Mouse (Mus musculus) heart, embryonic 16.5 days (tissue): Measurements from ENCODE around the gene Glb1l. TPM values are rescaled to one million over a fixed set of nuclear protein-coding genes. Genes with fewer than 3 reads are reported as not detected.

Experiments
- ATAC-seq: fragments of 200-750 bp; cut with Nextera tagmentation; replicated peaks from 2 replicates; pipeline ENCODE4 v1.8.0; 2017; ENCODE audit warnings: moderate number of reproducible peaks; ENCODE audit not compliant: insufficient read depth, low FRiP score; ENCODE audit errors: extremely low read depth
- H3K27ac ChIP-seq: fragments of 300-500 bp; sonication (generic); 2 replicates; pipeline ENCODE4 v1.5.1; 2014; ENCODE audit warnings: mild to moderate bottlenecking, low read length, control low read depth, moderate library complexity
- H3K27me3 ChIP-seq: fragments of 300-500 bp; sonication (generic); 2 replicates; pipeline ENCODE4 v1.6.1; 2014; ENCODE audit warnings: low read length, mixed read lengths; ENCODE audit not compliant: control insufficient read depth, insufficient read depth
- H3K36me3 ChIP-seq: fragments of 300-500 bp; sonication (generic); 2 replicates; pipeline ENCODE4 v1.6.1; 2014; ENCODE audit not compliant: control insufficient read depth, insufficient read depth
- H3K4me1 ChIP-seq: fragments of 300-500 bp; sonication (generic); 2 replicates; pipeline ENCODE4 v1.6.1; 2014; ENCODE audit warnings: low read length, mixed read lengths; ENCODE audit not compliant: control insufficient read depth, insufficient read depth
- H3K4me2 ChIP-seq: fragments of 300-500 bp; sonication (generic); 2 replicates; pipeline ENCODE4 v1.6.1; 2014; ENCODE audit warnings: low read depth, mild to moderate bottlenecking, control low read depth, low read length
- H3K4me3 ChIP-seq: fragments of 300-500 bp; sonication (generic); 2 replicates; pipeline ENCODE4 v1.5.1; 2014; ENCODE audit warnings: mild to moderate bottlenecking, control low read depth, low read length
- H3K9ac ChIP-seq: fragments of 300-500 bp; sonication (generic); 2 replicates; pipeline ENCODE4 v1.6.1; 2014; ENCODE audit warnings: low read length, control low read depth
- H3K9me3 ChIP-seq: fragments of 300-500 bp; sonication (generic); replicated peaks from 2 replicates; pipeline ENCODE4 v1.6.1; 2016; ENCODE audit warnings: low read length; ENCODE audit not compliant: control insufficient read depth
- WGBS: fragments of 180-500 bp; shearing (Covaris S2); extraction: QIAGEN DNeasy Blood & Tissue Kit; methylation state at CpG from one replicate; pipeline ENCODE4 v1.1.7; 2014; 5-methylcytosine and 5-hydroxymethylcytosine counted together
- polyA plus RNA-seq: library from polyadenylated mRNA; unstranded; fragments of >200 nt; fragmentation: Nextera tagmentation; extraction: Ambion mirVana; gene quantifications from 2 replicates; pipeline ENCODE4 v1.2.1, GENCODE M21; 2015

Gene Glb1l
- polyA plus RNA-seq = 7.7 and 8.8 TPM in 2 replicates

GRCm38 (mm10) chr1:75210136-75211087 lies at the start of gene Glb1l, which contains the start of gene Stk16:
Gene Glb1l (minus strand): TSS chr1:75210813.
Gene Stk16 (plus strand): TSS chr1:75210838.
- Histone ChIP-seq H3K27ac (no peak within 1 kb of the TSS), H3K36me3 (peaks cover 18% of the 10 kb centered on the region), H3K27me3 (peaks cover 2% of the 10 kb centered on the region), H3K4me2 (peak within 1 kb of the TSS; percentile 80), H3K4me3 (peak within 1 kb of the TSS; percentile 77), H3K9me3 (no peaks in the 10 kb centered on the region), H3K9ac (peak within 1 kb of the TSS; percentile 91), H3K4me1 (peaks cover 18% of the 10 kb centered on the region)
- WGBS = 5% methylated on average over 42 of the region's 42 CpGs
- peak; percentile 93 for ATAC-seq

GRCm38 (mm10) chr1:75255516-75256046 lies 45.0 kb upstream of the Glb1l start:
- H3K9me3 ChIP-seq = no peaks in the 10 kb centered on the region
- H3K27ac ChIP-seq = no peak overlapping the region
- no peaks in the 10 kb centered on the region; the same call in 1 of the 2 replicates for H3K27me3 ChIP-seq
- H3K4me1 ChIP-seq = peaks cover 2% of the 10 kb centered on the region; the same call in 1 of the 2 replicates
- no peak overlapping the region for H3K9ac ChIP-seq
- no peaks in the 10 kb centered on the region for H3K36me3 ChIP-seq
- WGBS = 59% methylated on average over 10 of the region's 10 CpGs
- ATAC-seq = no peak
- H3K4me3 ChIP-seq = no peak overlapping the region
- no peak overlapping the region for H3K4me2 ChIP-seq

GRCm38 (mm10) chr1:75254625-75255013 lies 44.0 kb upstream of the Glb1l start:
- Histone ChIP-seq H3K4me3 (no peak overlapping the region), H3K27me3 (no peaks in the 10 kb centered on the region; the same call in 1 of the 2 replicates), H3K4me1 (peaks cover 4% of the 10 kb centered on the region), H3K9ac (no peak overlapping the region), H3K27ac (no peak overlapping the region), H3K4me2 (no peak overlapping the region), H3K36me3 (no peaks in the 10 kb centered on the region), H3K9me3 (no peaks in the 10 kb centered on the region)
- no peak for ATAC-seq
- whole genome bisulfite sequencing = 74% methylated on average over 8 of the region's 8 CpGs

GRCm38 (mm10) chr1:75253849-75254624 lies 43.4 kb upstream of the Glb1l start:
- Histone ChIP-seq H3K4me1 (peaks cover 9% of the 10 kb centered on the region), H3K4me3 (no peak overlapping the region), H3K4me2 (no peak overlapping the region), H3K27ac (no peak overlapping the region), H3K36me3 (no peaks in the 10 kb centered on the region), H3K27me3 (no peaks in the 10 kb centered on the region; the same call in 1 of the 2 replicates), H3K9ac (no peak overlapping the region), H3K9me3 (no peaks in the 10 kb centered on the region)
- 57% methylated on average over 16 of the region's 16 CpGs for WGBS
- ATAC-seq = no peak

GRCm38 (mm10) chr1:75253029-75253428 lies 42.4 kb upstream of the Glb1l start:
- Histone ChIP-seq H3K9ac (no peak overlapping the region), H3K4me3 (no peak overlapping the region), H3K4me1 (peaks cover 18% of the 10 kb centered on the region), H3K4me2 (no peak overlapping the region), H3K9me3 (no peaks in the 10 kb centered on the region), H3K27ac (no peak overlapping the region), H3K36me3 (no peaks in the 10 kb centered on the region), H3K27me3 (no peaks in the 10 kb centered on the region; the same call in 1 of the 2 replicates)
- ATAC-seq = no peak
- 64% methylated on average over 16 of the region's 16 CpGs for WGBS

GRCm38 (mm10) chr1:75252308-75252707 lies 41.7 kb upstream of the Glb1l start:
- no peaks in the 10 kb centered on the region for H3K9me3 ChIP-seq
- H3K4me2 ChIP-seq = no peak overlapping the region
- WGBS = 59% methylated on average over 13 of the region's 13 CpGs
- H3K4me3 ChIP-seq = no peak overlapping the region
- H3K4me1 ChIP-seq = peaks cover 25% of the 10 kb centered on the region
- no peaks in the 10 kb centered on the region; the same call in 1 of the 2 replicates for H3K27me3 ChIP-seq
- ATAC-seq = no peak
- H3K27ac ChIP-seq = no peak overlapping the region
- H3K36me3 ChIP-seq = no peaks in the 10 kb centered on the region
- H3K9ac ChIP-seq = no peak overlapping the region

- peak; percentile 16; the same call in 1 of the 2 replicates for ATAC-seq
- H3K9ac ChIP-seq = peak overlapping the region; percentile 32; the same call in 1 of the 2 replicates
- no peaks in the 10 kb centered on the region; the same call in 1 of the 2 replicates for H3K27me3 ChIP-seq
- peak overlapping the region; percentile 17 for H3K4me3 ChIP-seq
- peak overlapping the region; percentile 51 for H3K4me2 ChIP-seq
- peaks cover 30% of the 10 kb centered on the region for H3K4me1 ChIP-seq
- no peaks in the 10 kb centered on the region for H3K9me3 ChIP-seq
- WGBS = 7% methylated on average over 21 of the region's 22 CpGs
- H3K36me3 ChIP-seq = no peaks in the 10 kb centered on the region
- H3K27ac ChIP-seq = no peak overlapping the region
These were observed 40.7 kb upstream of the Glb1l start for GRCm38 (mm10) chr1:75251112-75251970.

GRCm38 (mm10) chr1:75250498-75250897 lies 39.9 kb upstream of the Glb1l start:
- Histone ChIP-seq H3K9ac (no peak overlapping the region), H3K9me3 (no peaks in the 10 kb centered on the region), H3K27me3 (no peaks in the 10 kb centered on the region; the same call in 1 of the 2 replicates), H3K4me2 (no peak overlapping the region), H3K4me3 (no peak overlapping the region), H3K4me1 (peaks cover 30% of the 10 kb centered on the region), H3K27ac (no peak overlapping the region), H3K36me3 (no peaks in the 10 kb centered on the region)
- 73% methylated on average over 3 of the region's 3 CpGs for WGBS
- ATAC-seq = no peak
